Mouse (Mus musculus) adrenal gland, adult 18-20 months (tissue): ENCODE measurements around the gene Snap47. TPM values are rescaled to one million over a fixed set of nuclear protein-coding genes. Genes with fewer than 3 reads are reported as not detected.

Experiments
- DNase-seq, 2 experiments: peaks; one replicate each; pipeline ENCODE4 v3.0.0; 2021 to 2022; ENCODE audit warnings: low spot score in 2 of 2
- total RNA-seq, 2 experiments: library from RNA; stranded (reverse); gene quantifications; 1 replicate in 1 of 2; 2 replicates in 1 of 2; pipeline ENCODE4 v1.2.3; 2021

Snap47 gene
- total RNA-seq, 2 experiments from 2014 or later: 72.5 to 92.1 TPM

- no peak for DNase-seq
These were observed 27.9 kb downstream of the Snap47 start for GRCm38 (mm10) chr11:59423010-59423588.

DNA sequence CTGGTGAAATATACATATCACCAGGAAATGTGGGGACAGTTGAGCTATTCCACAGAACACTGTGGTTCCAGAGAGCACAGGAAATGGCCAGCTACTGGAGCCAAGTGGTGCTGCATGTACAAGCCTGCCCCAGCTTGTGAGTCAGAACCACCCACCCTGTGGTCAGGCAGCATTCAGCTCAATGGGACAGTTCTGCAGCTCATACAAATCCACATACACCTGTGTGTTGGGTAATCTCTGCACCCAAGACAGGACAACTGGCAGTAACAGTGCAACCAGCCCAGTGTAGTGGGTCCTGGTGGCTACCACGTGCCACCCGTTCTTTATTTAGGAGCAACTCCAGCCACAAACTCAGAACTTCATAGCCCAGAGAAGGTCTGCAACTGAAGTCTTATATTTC, 29.0 kb downstream of the Snap47 start:
- DNase-seq: no peak

- DNase-seq: no peak
These were observed 29.6 kb downstream of the Snap47 start for GRCm38 (mm10) chr11:59421436-59421835.

DNA sequence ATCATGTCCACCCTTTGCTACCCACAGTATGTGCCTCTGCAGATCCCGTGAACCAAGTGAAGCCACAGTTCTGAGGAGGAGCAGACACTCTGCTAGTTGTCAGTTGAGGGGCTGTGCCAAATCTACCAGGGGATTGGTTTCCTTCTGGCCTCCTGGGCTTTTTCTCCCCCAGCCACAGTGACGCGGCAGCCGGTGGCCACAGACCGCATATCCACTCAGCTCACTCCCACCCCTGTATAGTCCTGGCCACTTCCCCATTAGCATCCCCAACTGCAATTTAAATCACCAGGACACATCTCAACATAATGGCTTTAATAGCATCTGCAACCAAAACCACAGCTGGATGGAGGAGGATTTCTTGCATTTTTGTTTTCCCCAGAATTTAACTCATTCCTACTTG, 32.3 kb downstream of the Snap47 start:
- no peak for DNase-seq

- DNase-seq: no peak
These were observed 37.8 kb downstream of the Snap47 start for GRCm38 (mm10) chr11:59412999-59413863.

DNA sequence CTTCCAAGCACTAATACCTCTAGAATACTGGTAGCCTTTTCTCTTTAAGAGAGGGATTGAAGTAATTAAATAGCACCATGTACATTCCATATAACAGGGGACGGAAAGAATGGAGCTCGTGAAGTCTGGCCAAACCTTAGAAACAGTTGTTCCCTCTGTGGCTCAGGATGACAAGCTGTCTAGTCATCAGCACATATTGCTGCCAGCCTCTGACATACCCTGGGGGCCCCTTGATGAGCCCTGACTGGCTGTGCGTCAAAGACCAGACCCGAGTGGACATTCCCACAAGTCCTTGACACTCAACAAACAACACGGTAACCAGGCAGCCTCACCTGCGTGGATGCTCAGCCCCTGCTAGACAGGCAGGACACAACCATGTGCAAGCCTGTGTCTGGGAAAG, 38.9 kb downstream of the Snap47 start:
- no peak for DNase-seq

- peak in 1 of 2 experiments; percentile 33 for DNase-seq
These were observed 40.1 kb downstream of the Snap47 start for GRCm38 (mm10) chr11:59410851-59411250.

DNA sequence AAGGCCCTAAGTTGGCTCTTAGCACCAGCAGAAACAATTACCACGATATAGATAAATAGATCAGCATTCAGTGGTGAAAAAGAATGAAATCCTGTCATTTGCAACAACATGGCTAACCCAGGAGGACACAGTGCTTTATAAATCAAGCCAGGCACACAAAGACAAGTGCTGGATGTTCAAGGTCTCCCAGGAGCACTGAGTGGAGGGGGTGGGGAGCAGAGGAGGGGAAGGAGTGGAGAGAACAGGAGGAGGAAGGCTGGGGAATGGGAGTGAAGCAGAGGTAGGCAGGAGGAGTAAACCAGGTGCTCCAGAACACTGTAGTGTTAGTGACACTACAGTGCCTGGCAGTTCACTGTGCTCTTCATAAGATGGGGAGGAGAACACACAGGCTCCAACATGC, 45.2 kb downstream of the Snap47 start:
- no peak for DNase-seq

DNA sequence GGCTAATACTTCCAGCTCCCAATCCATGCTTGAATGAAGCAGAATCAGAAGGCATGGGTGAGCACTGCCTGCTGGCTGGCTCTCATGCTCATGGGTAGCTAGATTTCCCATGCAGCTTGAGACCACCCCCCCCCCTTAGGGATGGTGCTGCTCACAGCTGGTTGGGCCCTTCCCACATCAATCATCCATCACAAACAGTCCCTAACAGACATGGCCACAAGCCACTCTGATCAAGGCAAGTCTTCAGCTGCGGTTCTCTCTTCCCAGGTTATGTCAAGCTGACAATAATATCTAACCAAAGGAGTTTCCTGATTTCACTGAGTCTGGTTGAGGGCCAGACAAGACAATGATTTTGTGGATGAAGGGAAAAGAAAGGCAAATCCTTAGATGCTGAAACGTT, 50.1 kb downstream of the Snap47 start:
- no peak for DNase-seq

GRCm38 (mm10) chr11:59399830-59400229, 51.2 kb downstream of the Snap47 start:
- no peak for DNase-seq

GRCm38 (mm10) chr11:59397536-59398371, 53.2 kb downstream of the Snap47 start:
- no peak for DNase-seq

- no peak for DNase-seq
These were observed 56.5 kb downstream of the Snap47 start for GRCm38 (mm10) chr11:59394451-59394850.

DNA sequence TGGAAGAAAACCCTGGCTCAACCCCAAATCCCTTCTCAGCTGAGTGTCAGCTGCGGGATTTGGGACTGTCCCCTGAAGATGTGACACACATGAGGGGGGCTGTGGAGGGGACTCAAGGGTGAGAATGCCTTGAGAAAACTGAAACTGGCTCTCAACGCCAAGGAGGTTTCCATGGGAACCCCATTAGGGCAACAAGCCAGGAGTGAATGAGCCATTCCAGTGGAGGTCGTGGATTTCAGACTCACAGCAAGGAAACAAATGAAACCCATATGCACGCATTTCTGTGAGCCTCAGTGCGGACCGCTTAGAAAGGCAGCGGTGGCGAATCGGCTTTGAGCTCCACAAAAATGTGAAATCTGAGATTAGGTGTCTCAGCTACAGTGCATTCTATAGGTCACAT, 57.4 kb downstream of the Snap47 start:
- DNase-seq: peak; percentile 67 to 80

DNA sequence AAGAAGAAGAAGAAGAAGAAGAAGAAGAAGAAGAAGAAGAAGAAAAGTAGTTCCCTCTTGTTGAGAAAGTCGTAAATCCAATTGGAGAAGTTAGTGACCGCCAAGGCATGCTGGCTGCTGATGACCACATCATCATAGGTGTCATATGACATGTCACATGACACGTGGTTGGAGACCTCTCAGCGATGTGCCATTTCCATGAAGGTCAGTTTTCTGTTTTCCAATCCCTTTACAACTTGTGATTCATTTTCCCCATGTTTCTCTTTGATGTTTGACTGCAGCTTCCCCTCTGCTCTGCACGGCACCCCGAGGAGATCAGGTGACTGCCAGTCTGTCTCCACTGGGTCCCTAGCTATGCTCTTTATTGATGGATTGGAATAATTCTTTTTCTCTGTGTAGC, 58.7 kb downstream of the Snap47 start:
- no peak for DNase-seq

- DNase-seq: no peak
These were observed 60.5 kb downstream of the Snap47 start for GRCm38 (mm10) chr11:59390470-59390869.

DNA sequence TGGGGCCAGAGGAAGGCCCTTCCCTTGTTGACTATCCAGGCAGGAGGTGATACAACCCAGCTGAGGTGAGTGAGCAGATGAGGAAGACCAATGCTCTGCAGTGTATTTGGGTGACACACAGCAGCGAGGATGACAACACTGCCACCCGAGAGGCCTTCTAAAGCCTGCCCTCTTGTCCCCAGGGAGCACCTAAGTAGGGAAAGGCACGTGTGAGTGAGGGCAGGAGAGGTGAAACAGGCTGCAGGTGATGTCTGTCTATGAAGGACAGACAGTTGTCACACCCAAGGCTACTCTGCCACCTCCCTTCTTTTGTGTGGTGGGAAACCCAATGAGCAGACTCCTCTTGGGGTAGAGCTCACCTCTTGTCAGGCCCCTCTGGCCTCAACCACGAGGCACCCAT, 61.4 kb downstream of the Snap47 start:
- DNase-seq: no peak

DNA sequence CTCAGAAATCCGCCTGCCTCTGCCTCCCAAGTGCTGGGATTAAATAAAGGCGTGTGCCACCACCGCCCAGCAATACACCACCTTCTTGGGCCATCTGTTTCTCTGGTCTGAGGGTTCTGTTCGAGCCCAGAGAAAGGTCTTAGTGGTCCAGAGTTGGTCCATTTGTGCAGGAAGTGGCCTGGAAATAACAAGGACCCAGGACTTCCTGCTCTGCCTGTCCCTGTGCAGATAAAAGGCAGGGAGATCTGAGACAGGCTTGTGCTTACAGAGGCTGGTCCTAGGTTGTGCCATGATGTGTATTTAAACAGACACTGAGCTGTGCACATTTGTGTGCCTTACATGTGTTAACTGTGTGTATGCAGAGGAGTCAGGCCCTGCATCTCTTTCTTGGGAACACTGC, 62.2 kb downstream of the Snap47 start:
- no peak for DNase-seq

DNA sequence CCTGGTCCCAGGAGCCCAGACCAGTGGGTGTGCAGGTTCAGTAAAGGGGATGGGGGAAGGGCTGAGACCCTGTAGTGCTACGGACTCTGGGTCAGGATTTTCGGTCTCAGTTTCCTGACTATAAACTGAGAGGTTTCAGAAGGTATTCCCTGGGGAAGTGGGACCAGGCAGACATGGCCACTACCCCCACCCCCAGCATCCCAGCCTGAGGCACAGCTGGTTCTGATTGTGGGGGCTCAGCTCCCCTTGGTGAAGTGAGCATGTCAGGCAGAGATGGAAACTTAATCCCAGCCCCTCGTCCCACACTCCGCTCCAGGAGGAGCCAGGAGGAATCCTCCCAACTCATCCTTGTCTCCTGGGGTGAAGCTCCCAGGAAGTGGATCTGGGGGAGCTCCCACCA, 63.5 kb downstream of the Snap47 start:
- DNase-seq: no peak

DNA sequence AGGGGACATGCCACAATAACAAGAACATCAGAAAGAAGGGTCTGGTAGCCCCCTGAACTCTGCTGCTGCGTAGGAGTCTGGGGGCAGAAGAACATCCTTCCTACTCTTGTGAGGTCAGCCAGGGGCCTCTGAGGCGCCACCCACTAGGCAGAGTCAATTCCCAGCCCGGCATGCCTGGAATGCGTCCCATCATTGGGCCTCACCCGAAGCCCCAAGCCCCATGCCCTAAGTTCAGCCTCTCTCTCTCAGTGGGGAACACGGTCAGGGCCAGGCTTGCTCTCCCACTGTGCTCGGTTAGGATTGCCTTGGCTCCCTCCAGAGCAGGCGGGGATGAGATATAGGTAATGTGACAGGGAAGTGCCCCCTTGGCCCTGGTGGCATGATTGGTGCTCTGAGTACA, 65.9 kb downstream of the Snap47 start:
- DNase-seq: no peak

GRCm38 (mm10) chr11:59384441-59384959, 66.5 kb downstream of the Snap47 start:
- no peak for DNase-seq

GRCm38 (mm10) chr11:59379547-59379946, 71.4 kb downstream of the Snap47 start:
- DNase-seq: no peak

DNA sequence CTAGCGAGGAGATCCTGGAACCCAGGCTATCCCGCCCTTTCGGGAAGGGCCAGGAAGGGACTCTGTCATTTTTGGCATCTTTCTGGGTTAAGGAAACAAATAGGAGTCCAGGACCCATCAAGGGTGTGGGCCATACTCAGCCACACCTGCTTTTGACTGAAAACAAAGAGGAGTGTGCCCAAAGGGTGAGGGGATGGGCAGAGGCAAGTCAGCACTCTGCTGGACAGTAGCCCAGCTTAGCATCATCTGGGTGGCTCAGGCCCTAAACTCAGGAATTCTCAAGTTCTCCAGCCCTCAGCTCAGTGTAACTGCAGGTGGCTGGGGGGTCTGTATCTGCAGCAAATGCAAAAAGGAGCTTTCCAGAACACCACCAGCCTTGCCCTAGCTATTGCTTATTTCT, 73.0 kb downstream of the Snap47 start:
- DNase-seq: no peak
